Mouse (Mus musculus): ENCODE results near the gene Gm27021.

The Gm27021 gene

GRCm38 (mm10) chr8:120599504-120599903 is 68.4 kb downstream of the Gm27021 start:
- DNase-seq (ENCODE audit: low spot score): no peak

- no peak for DNase-seq (ENCODE audit: low spot score)
These were observed 69.3 kb downstream of the Gm27021 start for GRCm38 (mm10) chr8:120598579-120598978.

GRCm38 (mm10) chr8:120595963-120596362 is 71.9 kb downstream of the Gm27021 start:
- no peak for DNase-seq (ENCODE audit: low spot score)

- no peak for DNase-seq (ENCODE audit: low spot score)
These were observed 73.3 kb downstream of the Gm27021 start for GRCm38 (mm10) chr8:120594571-120594970.

GRCm38 (mm10) chr8:120591587-120592292 is 76.1 kb downstream of the Gm27021 start:
- no peak for DNase-seq (ENCODE audit: low spot score)

- DNase-seq (ENCODE audit: low spot score): no peak
These were observed 78.0 kb downstream of the Gm27021 start for GRCm38 (mm10) chr8:120589921-120590320.

- DNase-seq (ENCODE audit: low spot score): peak; percentile 100
These were observed 78.7 kb downstream of the Gm27021 start, which contains the start of gene Gins2 for GRCm38 (mm10) chr8:120588908-120589771. Gene Gins2, minus strand, starts transcription at chr8:120589304.

- no peak for DNase-seq (ENCODE audit: low spot score)
These were observed 82.4 kb downstream of the Gm27021 start for GRCm38 (mm10) chr8:120585521-120585920.

- DNase-seq (ENCODE audit: low spot score): no peak
These were observed 86.1 kb downstream of the Gm27021 start for GRCm38 (mm10) chr8:120581811-120582210.

- DNase-seq (ENCODE audit: low spot score): no peak
These were observed 86.5 kb downstream of the Gm27021 start for GRCm38 (mm10) chr8:120581329-120581728.

GRCm38 (mm10) chr8:120580336-120581000 is 87.4 kb downstream of the Gm27021 start:
- DNase-seq (ENCODE audit: low spot score): no peak

GRCm38 (mm10) chr8:120577821-120578220 is 90.1 kb downstream of the Gm27021 start:
- DNase-seq (ENCODE audit: low spot score): no peak

- peak; percentile 90 for DNase-seq (ENCODE audit: low spot score)
These were observed 92.1 kb downstream of the Gm27021 start for GRCm38 (mm10) chr8:120575801-120576200.

GRCm38 (mm10) chr8:120574941-120575340 is 92.9 kb downstream of the Gm27021 start:
- no peak for DNase-seq (ENCODE audit: low spot score)

- DNase-seq (ENCODE audit: low spot score): no peak
These were observed 94.0 kb downstream of the Gm27021 start for GRCm38 (mm10) chr8:120573866-120574265.

GRCm38 (mm10) chr8:120572534-120572933 is 95.3 kb downstream of the Gm27021 start:
- no peak for DNase-seq (ENCODE audit: low spot score)

- DNase-seq (ENCODE audit: low spot score): no peak
These were observed 96.3 kb downstream of the Gm27021 start for GRCm38 (mm10) chr8:120571561-120571960.

GRCm38 (mm10) chr8:120569939-120570715 is 97.8 kb downstream of the Gm27021 start:
- DNase-seq (ENCODE audit: low spot score): peak; percentile 57

GRCm38 (mm10) chr8:120569123-120569522 is 98.8 kb downstream of the Gm27021 start:
- no peak for DNase-seq (ENCODE audit: low spot score)

GRCm38 (mm10) chr8:120568164-120568798 is 99.6 kb downstream of the Gm27021 start:
- DNase-seq (ENCODE audit: low spot score): no peak

- no peak for DNase-seq (ENCODE audit: low spot score)
These were observed 100.1 kb downstream of the Gm27021 start for GRCm38 (mm10) chr8:120567731-120568130.

All from yolk sac, embryonic 10.5 days (tissue).